Mouse (Mus musculus) layer of hippocampus, adult 18-20 months (tissue): ENCODE results near the gene Rasa3. TPM values are rescaled to one million over a fixed set of nuclear protein-coding genes. Genes with fewer than 3 reads are reported as not detected.

ENCODE experiments used
- total RNA-seq, 2 experiments: library from RNA; stranded (reverse); gene quantifications; 2 replicates each; pipeline ENCODE4 v1.2.3; 2021

The Rasa3 gene
- total RNA-seq, 2 experiments from 2014 or later = 65.7 to 67.1 TPM

Other genes with a start within 250 kb of the Rasa3 start
- gene Tmem255b, start 242.4 kb downstream of the Rasa3 start, total RNA-seq = 1 to 10 TPM; 4.1 to 5.4 TPM
- 10 to 100 TPM; 84.0 to 95.1 TPM for gene Gas6, start 183.1 kb downstream of the Rasa3 start, total RNA-seq
- not detected for gene 1700029H14Rik, start 115.1 kb downstream of the Rasa3 start, total RNA-seq
- gene Cfap97d2, start 28.3 kb upstream of the Rasa3 start, total RNA-seq = 1 to 10 TPM; 1.9 to 3.4 TPM
- 10 to 100 TPM; 51.9 to 52.4 TPM for gene Cdc16, start 80.1 kb upstream of the Rasa3 start, total RNA-seq
- 10 to 100 TPM; 31.3 to 36.8 TPM for gene Upf3a, start 108.0 kb upstream of the Rasa3 start, total RNA-seq
- not detected for gene AF366264, start 160.8 kb upstream of the Rasa3 start, total RNA-seq
- gene Champ1, start 192.0 kb upstream of the Rasa3 start, total RNA-seq = 10 to 100 TPM; 29.0 to 30.2 TPM
- gene Coprs, start 212.7 kb upstream of the Rasa3 start, total RNA-seq = 10 to 100 TPM; 32.5 to 38.0 TPM